Mouse (Mus musculus) erythroblast, adult 5-6 weeks (primary cell): ENCODE data around the gene Neurod2. TPM values are rescaled to one million over a fixed set of nuclear protein-coding genes. Genes with fewer than 3 reads are reported as not detected.
A peak's percentile ranks its signal among the peaks of the same experiment; 100 is the strongest.

ENCODE experiments used
- ATAC-seq: replicated peaks from 2 replicates; pipeline ENCODE4 v1.8.0; 2016; ENCODE audit warnings: moderate number of reproducible peaks, mild to moderate bottlenecking, moderate TSS enrichment, inconsistent platforms; ENCODE audit not compliant: poor library complexity, low FRiP score, severe bottlenecking
- total RNA-seq, 2 experiments: library from RNA; stranded (forward) in 1 of 2; stranded (reverse) in 1 of 2; fragments of 150-400 nt in 1 of 2; fragments of 200-764, 138-1000 nt in 1 of 2; gene quantifications; 2 replicates each; pipeline versions ENCODE4 v1.2.3 to v1.2.4; 2015 to 2017; ENCODE audit warnings: low replicate concordance in 2 of 2

Neurod2 gene
- total RNA-seq, 2 experiments from 2014 or later: not detected

GRCm38 (mm10) chr11:98285368-98285767, 44.1 kb downstream of the Neurod2 start:
- ATAC-seq: 0 out of 2 replicates have a peak, but pooled peaks have one; percentile 26

GRCm38 (mm10) chr11:98284230-98284629, 45.2 kb downstream of the Neurod2 start:
- no peak for ATAC-seq

- no peak for ATAC-seq
Measured at GRCm38 (mm10) chr11:98283740-98284139, 45.7 kb downstream of the Neurod2 start.

Other genes starting within 250 kb of the Neurod2 start
- 9.6 and 10.2 TPM in 2 replicates for gene Fbxl20, start 179.2 kb downstream of the Neurod2 start, total RNA-seq (2015; ENCODE audit: low replicate concordance)
- gene Fbxl20, start 179.2 kb downstream of the Neurod2 start, total RNA-seq (2017; ENCODE audit: low replicate concordance): 14.0 and 22.7 TPM in 2 replicates
- 30.6 and 34.9 TPM in 2 replicates for gene Med1, start 136.4 kb downstream of the Neurod2 start, total RNA-seq (2015; ENCODE audit: low replicate concordance)
- 19.5 and 24.0 TPM in 2 replicates for gene Med1, start 136.4 kb downstream of the Neurod2 start, total RNA-seq (2017; ENCODE audit: low replicate concordance)
- 181 and 207 TPM in 2 replicates for gene Cdk12, start 126.6 kb downstream of the Neurod2 start, total RNA-seq (2015; ENCODE audit: low replicate concordance)
- 263 and 302 TPM in 2 replicates for gene Cdk12, start 126.6 kb downstream of the Neurod2 start, total RNA-seq (2017; ENCODE audit: low replicate concordance)
- gene Ppp1r1b, start 18.8 kb upstream of the Neurod2 start, total RNA-seq (2015; ENCODE audit: low replicate concordance): not detected in 2 replicates
- gene Ppp1r1b, start 18.8 kb upstream of the Neurod2 start, total RNA-seq (2017; ENCODE audit: low replicate concordance): not detected in 2 replicates
- 8.5 and 9.2 TPM in 2 replicates for gene Stard3, start 28.7 kb upstream of the Neurod2 start, total RNA-seq (2015; ENCODE audit: low replicate concordance)
- 2.8 and 6.0 TPM in 2 replicates for gene Stard3, start 28.7 kb upstream of the Neurod2 start, total RNA-seq (2017; ENCODE audit: low replicate concordance)
- gene Tcap, start 54.2 kb upstream of the Neurod2 start, total RNA-seq (2015; ENCODE audit: low replicate concordance): not detected in 2 replicates
- not detected in 2 replicates for gene Tcap, start 54.2 kb upstream of the Neurod2 start, total RNA-seq (2017; ENCODE audit: low replicate concordance)
- not detected in 2 replicates for gene Pnmt, start 56.8 kb upstream of the Neurod2 start, total RNA-seq (2015; ENCODE audit: low replicate concordance)
- gene Pnmt, start 56.8 kb upstream of the Neurod2 start, total RNA-seq (2017; ENCODE audit: low replicate concordance): not detected in 2 replicates
- not detected in 2 replicates for gene Pgap3, start 70.8 kb upstream of the Neurod2 start, total RNA-seq (2015; ENCODE audit: low replicate concordance)
- gene Pgap3, start 70.8 kb upstream of the Neurod2 start, total RNA-seq (2017; ENCODE audit: low replicate concordance): 0.56 TPM in 1 of 2 replicates, not detected in the other
- gene Erbb2, start 82.8 kb upstream of the Neurod2 start, total RNA-seq (2015; ENCODE audit: low replicate concordance): 0.21 TPM in 1 of 2 replicates, not detected in the other
- 0.28 TPM in 1 of 2 replicates, not detected in the other for gene Erbb2, start 82.8 kb upstream of the Neurod2 start, total RNA-seq (2017; ENCODE audit: low replicate concordance)
- gene Mien1, start 109.3 kb upstream of the Neurod2 start, total RNA-seq (2015; ENCODE audit: low replicate concordance): 13.4 and 19.9 TPM in 2 replicates
- 1.4 and 3.9 TPM in 2 replicates for gene Mien1, start 109.3 kb upstream of the Neurod2 start, total RNA-seq (2017; ENCODE audit: low replicate concordance)
- not detected in 2 replicates for gene Grb7, start 116.7 kb upstream of the Neurod2 start, total RNA-seq (2015; ENCODE audit: low replicate concordance)
- not detected in 2 replicates for gene Grb7, start 116.7 kb upstream of the Neurod2 start, total RNA-seq (2017; ENCODE audit: low replicate concordance)
- 2.7 and 3.1 TPM in 2 replicates for gene Ikzf3, start 216.4 kb upstream of the Neurod2 start, total RNA-seq (2015; ENCODE audit: low replicate concordance)
- gene Ikzf3, start 216.4 kb upstream of the Neurod2 start, total RNA-seq (2017; ENCODE audit: low replicate concordance): 1.4 and 2.6 TPM in 2 replicates
- not detected in 2 replicates for gene Zpbp2, start 221.4 kb upstream of the Neurod2 start, total RNA-seq (2015; ENCODE audit: low replicate concordance)
- gene Zpbp2, start 221.4 kb upstream of the Neurod2 start, total RNA-seq (2017; ENCODE audit: low replicate concordance): 4.6 TPM in 1 of 2 replicates, not detected in the other